Mouse (Mus musculus): ENCODE data around the gene Plekhm3. TPM values are rescaled to one million over a fixed set of nuclear protein-coding genes. Genes with fewer than 3 reads are reported as not detected.

The Plekhm3 gene
- polyA plus RNA-seq, 1 experiment from 2014 or later, result 3.9 TPM

GRCm38 (mm10) chr1:64805217-64805616 lies 151.4 kb downstream of the Plekhm3 start:
- no peak for ATAC-seq
- WGBS, result 57% methylated on average over 2 of the region's 2 CpGs
- H3K36me3 ChIP-seq (ENCODE audit: control insufficient read depth, insufficient read depth, low read length), result no peaks in the 10 kb centered on the region

GRCm38 (mm10) chr1:64802631-64803030 lies 154.0 kb downstream of the Plekhm3 start:
- Histone ChIP-seq H3K4me1 (ENCODE audit: control insufficient read depth, insufficient read depth, low read length) (no peaks in the 10 kb centered on the region), H3K9me3 (ENCODE audit: control insufficient read depth, low read length) (no peaks in the 10 kb centered on the region), H3K27ac (ENCODE audit: low read length) (no peak overlapping the region), H3K27me3 (replicated peaks; ENCODE audit: control insufficient read depth, insufficient read depth, low read length) (no peaks in the 10 kb centered on the region), H3K9ac (ENCODE audit: low read depth, low read length) (no peak overlapping the region), H3K4me2 (ENCODE audit: low read depth, low read length) (no peak overlapping the region), H3K36me3 (ENCODE audit: control insufficient read depth, insufficient read depth, low read length) (no peaks in the 10 kb centered on the region), H3K4me3 (ENCODE audit: low read length) (no peak overlapping the region)
- ATAC-seq, result no peak
- WGBS, result 69% methylated on average over 6 of the region's 6 CpGs

More at GRCm38 (mm10) chr1:64805217-64805616, 151.4 kb downstream of the Plekhm3 start:
- Histone ChIP-seq H3K9ac (ENCODE audit: low read depth, low read length) (no peak overlapping the region), H3K4me2 (ENCODE audit: low read depth, low read length) (no peak overlapping the region), H3K9me3 (ENCODE audit: control insufficient read depth, low read length) (no peaks in the 10 kb centered on the region), H3K4me3 (ENCODE audit: low read length) (no peak overlapping the region), H3K27ac (ENCODE audit: low read length) (no peak overlapping the region), H3K27me3 (replicated peaks; ENCODE audit: control insufficient read depth, insufficient read depth, low read length) (no peaks in the 10 kb centered on the region), H3K4me1 (ENCODE audit: control insufficient read depth, insufficient read depth, low read length) (no peaks in the 10 kb centered on the region)

- peak; percentile 97 for ATAC-seq
- Histone ChIP-seq H3K4me1 (ENCODE audit: control insufficient read depth, insufficient read depth, low read length) (peaks cover 24% of the 10 kb centered on the region), H3K27me3 (replicated peaks; ENCODE audit: control insufficient read depth, insufficient read depth, low read length) (no peaks in the 10 kb centered on the region), H3K36me3 (ENCODE audit: control insufficient read depth, insufficient read depth, low read length) (no peaks in the 10 kb centered on the region), H3K9ac (ENCODE audit: low read depth, low read length) (no peak overlapping the region), H3K4me3 (ENCODE audit: low read length) (no peak overlapping the region), H3K9me3 (ENCODE audit: control insufficient read depth, low read length) (no peaks in the 10 kb centered on the region), H3K27ac (ENCODE audit: low read length) (peak overlapping the region; percentile 79), H3K4me2 (ENCODE audit: low read depth, low read length) (no peak overlapping the region)
- 56% methylated on average over 3 of the region's 3 CpGs for WGBS
Observed at GRCm38 (mm10) chr1:64797621-64798020, 159.0 kb downstream of the Plekhm3 start.

DNA sequence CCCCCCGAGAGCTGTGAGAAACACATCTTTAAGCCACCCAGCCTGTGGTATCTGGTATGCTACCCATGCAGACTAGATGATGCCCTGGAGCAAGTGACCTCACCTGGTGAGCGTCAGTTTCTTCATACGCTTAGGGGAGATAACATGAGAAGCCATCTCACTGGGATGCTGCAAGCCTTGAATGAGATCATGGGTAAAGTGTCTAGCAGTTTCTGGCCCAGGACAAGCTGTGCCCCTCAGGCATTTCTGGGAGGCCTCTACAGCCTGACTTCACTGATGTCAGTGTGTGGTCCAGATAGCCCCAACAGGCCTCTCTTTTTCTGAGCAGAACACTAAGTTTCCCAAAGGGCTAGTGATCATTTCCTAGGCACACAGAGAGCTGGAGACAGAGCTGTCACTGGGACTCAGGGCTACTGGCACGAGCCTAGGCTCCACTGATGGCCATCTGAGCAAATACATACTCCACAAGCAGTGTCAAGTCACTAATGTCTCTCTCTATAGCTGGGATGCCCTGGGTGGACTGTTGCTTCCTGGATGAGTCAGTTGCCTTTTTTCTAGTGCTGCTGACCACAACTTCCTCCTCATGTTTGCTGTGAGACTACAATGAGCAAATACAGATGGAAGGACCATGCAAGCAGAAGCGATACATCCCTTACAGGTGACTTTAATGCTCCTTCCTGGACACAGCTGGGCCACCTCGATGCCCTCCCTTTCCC lies 159.6 kb downstream of the Plekhm3 start:
- no peak overlapping the region for H3K4me3 ChIP-seq (ENCODE audit: low read length)
- 0 out of 2 replicates have a peak, but pooled peaks have one; percentile 1 for ATAC-seq
- no peaks in the 10 kb centered on the region for H3K36me3 ChIP-seq (ENCODE audit: control insufficient read depth, insufficient read depth, low read length)
- peak overlapping the region; percentile 65 for H3K27ac ChIP-seq (ENCODE audit: low read length)
- no peaks in the 10 kb centered on the region for H3K27me3 ChIP-seq (replicated peaks; ENCODE audit: control insufficient read depth, insufficient read depth, low read length)
- WGBS, result 67% methylated on average over 6 of the region's 6 CpGs
- no peak overlapping the region for H3K4me2 ChIP-seq (ENCODE audit: low read depth, low read length)
- H3K4me1 ChIP-seq (ENCODE audit: control insufficient read depth, insufficient read depth, low read length), result peaks cover 30% of the 10 kb centered on the region
- H3K9me3 ChIP-seq (ENCODE audit: control insufficient read depth, low read length), result no peaks in the 10 kb centered on the region
- no peak overlapping the region for H3K9ac ChIP-seq (ENCODE audit: low read depth, low read length)

- H3K36me3 ChIP-seq (ENCODE audit: control insufficient read depth, insufficient read depth, low read length), result no peaks in the 10 kb centered on the region
- whole genome bisulfite sequencing, result 59% methylated on average over 8 of the region's 8 CpGs
- no peak overlapping the region for H3K4me3 ChIP-seq (ENCODE audit: low read length)
- no peak for ATAC-seq
- H3K4me1 ChIP-seq (ENCODE audit: control insufficient read depth, insufficient read depth, low read length), result peaks cover 42% of the 10 kb centered on the region
- H3K27ac ChIP-seq (ENCODE audit: low read length), result no peak overlapping the region
- no peak overlapping the region for H3K9ac ChIP-seq (ENCODE audit: low read depth, low read length)
- H3K4me2 ChIP-seq (ENCODE audit: low read depth, low read length), result no peak overlapping the region
- no peaks in the 10 kb centered on the region for H3K27me3 ChIP-seq (replicated peaks; ENCODE audit: control insufficient read depth, insufficient read depth, low read length)
- H3K9me3 ChIP-seq (ENCODE audit: control insufficient read depth, low read length), result no peaks in the 10 kb centered on the region
Observed at GRCm38 (mm10) chr1:64795284-64796040, 161.2 kb downstream of the Plekhm3 start.

DNA sequence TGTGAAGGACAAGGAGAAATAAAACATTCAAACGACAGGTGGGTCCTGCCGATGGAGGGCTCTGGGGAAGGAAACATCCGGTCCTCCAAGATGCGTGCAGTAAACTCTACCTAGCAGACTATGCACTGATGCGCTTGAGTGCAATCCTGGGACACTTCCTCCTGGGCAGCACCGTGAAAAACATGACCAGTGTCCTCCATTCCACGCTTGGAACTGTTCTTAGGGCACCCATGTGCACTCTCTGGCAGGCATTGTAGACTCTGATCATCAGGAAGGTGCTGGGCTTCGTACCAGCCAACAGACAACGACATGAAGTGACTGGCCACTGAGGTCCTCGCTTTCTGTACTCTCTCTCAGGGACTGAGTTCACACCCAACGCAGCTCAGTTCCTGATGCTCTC lies 162.5 kb downstream of the Plekhm3 start:
- Histone ChIP-seq H3K4me2 (ENCODE audit: low read depth, low read length) (no peak overlapping the region), H3K9me3 (ENCODE audit: control insufficient read depth, low read length) (no peaks in the 10 kb centered on the region), H3K36me3 (ENCODE audit: control insufficient read depth, insufficient read depth, low read length) (no peaks in the 10 kb centered on the region), H3K27ac (ENCODE audit: low read length) (no peak overlapping the region), H3K4me1 (ENCODE audit: control insufficient read depth, insufficient read depth, low read length) (peaks cover 51% of the 10 kb centered on the region), H3K9ac (ENCODE audit: low read depth, low read length) (no peak overlapping the region), H3K4me3 (ENCODE audit: low read length) (no peak overlapping the region), H3K27me3 (replicated peaks; ENCODE audit: control insufficient read depth, insufficient read depth, low read length) (no peaks in the 10 kb centered on the region)
- 85% methylated on average over 11 of the region's 11 CpGs for WGBS
- ATAC-seq, result no peak

DNA sequence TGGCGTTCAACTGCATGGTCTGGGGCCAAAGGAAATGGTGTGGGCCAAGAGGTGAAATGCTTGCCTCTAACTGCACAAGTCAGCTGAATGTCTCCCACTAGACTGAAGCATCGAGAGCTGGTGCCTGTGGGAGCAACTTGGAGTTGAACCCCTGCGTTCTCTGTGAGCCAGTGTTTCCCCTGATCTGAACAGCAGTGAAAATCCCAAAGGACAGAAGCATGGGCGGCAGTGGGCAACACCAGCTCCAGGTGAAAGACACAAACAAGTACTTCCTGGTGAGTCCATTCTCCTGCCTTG lies 163.4 kb downstream of the Plekhm3 start:
- no peak for ATAC-seq
- no peaks in the 10 kb centered on the region for H3K9me3 ChIP-seq (ENCODE audit: control insufficient read depth, low read length)
- no peak overlapping the region for H3K9ac ChIP-seq (ENCODE audit: low read depth, low read length)
- 75% methylated on average over 4 of the region's 4 CpGs for WGBS
- H3K4me2 ChIP-seq (ENCODE audit: low read depth, low read length), result no peak overlapping the region
- H3K4me1 ChIP-seq (ENCODE audit: control insufficient read depth, insufficient read depth, low read length), result peaks cover 55% of the 10 kb centered on the region
- no peaks in the 10 kb centered on the region for H3K36me3 ChIP-seq (ENCODE audit: control insufficient read depth, insufficient read depth, low read length)
- H3K27ac ChIP-seq (ENCODE audit: low read length), result peak overlapping the region; percentile 24; the same call in 1 of the 2 replicates
- H3K4me3 ChIP-seq (ENCODE audit: low read length), result no peak overlapping the region
- H3K27me3 ChIP-seq (replicated peaks; ENCODE audit: control insufficient read depth, insufficient read depth, low read length), result no peaks in the 10 kb centered on the region

DNA sequence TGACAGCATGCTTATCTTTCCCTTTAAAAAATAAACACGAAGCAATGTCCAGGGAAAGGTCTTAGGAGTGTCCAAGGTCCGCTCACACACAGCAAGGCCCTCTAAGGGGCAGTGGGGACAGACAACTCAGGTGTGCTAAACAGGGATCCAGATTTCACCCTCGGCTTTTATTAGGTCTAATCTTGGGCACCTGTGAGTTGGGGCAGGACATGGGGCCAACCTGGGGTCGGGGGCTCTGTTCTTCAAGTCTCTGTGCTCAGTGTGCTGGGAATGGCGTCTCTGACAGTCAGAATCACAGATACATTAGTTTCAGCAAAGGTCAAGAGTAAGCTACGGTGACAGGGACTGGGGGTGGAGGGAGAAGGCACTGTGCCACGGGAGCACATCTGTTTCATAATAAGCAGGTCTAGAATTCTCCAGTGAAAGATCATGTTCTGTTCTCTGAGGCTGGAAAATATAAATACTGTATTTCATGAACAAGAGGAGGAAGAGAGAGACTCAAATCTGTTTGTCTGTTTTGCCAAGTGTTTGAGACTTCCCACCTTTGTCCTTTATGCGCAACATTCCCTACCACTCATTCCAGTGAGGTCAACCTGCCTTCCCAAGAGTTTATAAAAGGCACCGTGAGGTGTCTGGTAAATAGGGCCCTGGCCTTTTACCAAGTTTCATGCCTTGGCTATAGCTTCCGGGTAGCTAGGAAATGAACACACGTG lies 163.9 kb downstream of the Plekhm3 start:
- ATAC-seq, result no peak
- no peak overlapping the region for H3K4me3 ChIP-seq (ENCODE audit: low read length)
- WGBS, result 48% methylated on average over 11 of the region's 11 CpGs
- H3K27me3 ChIP-seq (replicated peaks; ENCODE audit: control insufficient read depth, insufficient read depth, low read length), result no peaks in the 10 kb centered on the region
- no peak overlapping the region for H3K9ac ChIP-seq (ENCODE audit: low read depth, low read length)
- no peaks in the 10 kb centered on the region for H3K9me3 ChIP-seq (ENCODE audit: control insufficient read depth, low read length)
- peaks cover 55% of the 10 kb centered on the region for H3K4me1 ChIP-seq (ENCODE audit: control insufficient read depth, insufficient read depth, low read length)
- H3K4me2 ChIP-seq (ENCODE audit: low read depth, low read length), result no peak overlapping the region
- no peaks in the 10 kb centered on the region for H3K36me3 ChIP-seq (ENCODE audit: control insufficient read depth, insufficient read depth, low read length)
- no peak overlapping the region; the same call in none of the 2 replicates for H3K27ac ChIP-seq (ENCODE audit: low read length)

- 39% methylated on average over 6 of the region's 6 CpGs for WGBS
- no peak overlapping the region for H3K4me3 ChIP-seq (ENCODE audit: low read length)
- peak overlapping the region; percentile 68 for H3K27ac ChIP-seq (ENCODE audit: low read length)
Observed at GRCm38 (mm10) chr1:64791826-64792225, 164.8 kb downstream of the Plekhm3 start.

More at GRCm38 (mm10) chr1:64791826-64792225, 164.8 kb downstream of the Plekhm3 start:
- H3K9ac ChIP-seq (ENCODE audit: low read depth, low read length), result no peak overlapping the region
- no peak for ATAC-seq
- H3K4me1 ChIP-seq (ENCODE audit: control insufficient read depth, insufficient read depth, low read length), result peaks cover 57% of the 10 kb centered on the region
- no peaks in the 10 kb centered on the region for H3K36me3 ChIP-seq (ENCODE audit: control insufficient read depth, insufficient read depth, low read length)
- H3K9me3 ChIP-seq (ENCODE audit: control insufficient read depth, low read length), result no peaks in the 10 kb centered on the region
- H3K4me2 ChIP-seq (ENCODE audit: low read depth, low read length), result no peak overlapping the region
- no peaks in the 10 kb centered on the region for H3K27me3 ChIP-seq (replicated peaks; ENCODE audit: control insufficient read depth, insufficient read depth, low read length)
